ENCODE assay signal across 9 mouse cellular contexts in the genomic region with DNA sequence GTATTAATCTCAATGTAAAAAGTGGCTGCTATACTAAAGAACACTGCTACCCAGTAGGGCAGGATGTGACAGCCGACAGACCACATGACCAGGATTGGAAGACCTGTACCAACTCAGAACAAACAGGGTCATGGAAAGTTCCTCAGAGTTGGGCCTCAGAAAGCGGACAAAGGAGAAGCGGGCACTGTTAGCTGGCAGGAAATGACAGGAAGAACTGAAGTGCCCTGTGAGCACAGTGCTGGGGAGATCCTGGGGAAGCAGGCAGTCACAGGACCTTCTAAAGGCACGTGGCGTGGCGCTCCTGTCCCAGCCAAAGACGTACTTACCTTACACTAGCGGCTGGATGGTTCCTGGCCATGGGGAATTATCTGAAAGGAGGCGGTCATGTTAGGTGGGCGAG. TPM values are rescaled to one million over a fixed set of nuclear protein-coding genes. Genes with fewer than 3 reads are reported as not detected.
DNase-seq lines count a peak whose midpoint lies in the region; ATAC-seq and TF ChIP-seq lines count a peak whose summit lies in the region.
"Had no signal": no experiment of that assay in that cellular context is flagged by ENCODE, and none has a peak within 500 bp of the region (broad histone marks: within the 10 kb centered on the region; RNA-seq: fewer than 3 reads in every experiment).

No protein-coding gene starts in this region.

- no peak overlapping the region for H3K4me2 ChIP-seq in forebrain, embryonic 15.5 days (replicated peaks)
- H3K4me2 ChIP-seq in forebrain, postnatal 0 days (ENCODE audit: low read depth), result no peak overlapping the region
- no peak overlapping the region for H3K4me2 ChIP-seq in heart, embryonic 12.5 days
- no peak overlapping the region for H3K4me2 ChIP-seq in lung, embryonic 14.5 days
- H3K4me2 ChIP-seq in midbrain, embryonic 14.5 days (ENCODE audit: low read length), result no peak overlapping the region
- H3K4me2 ChIP-seq: embryonic facial prominence, embryonic 13.5 days had no signal

- no peak for DNase-seq in forebrain, postnatal 0 days
- DNase-seq in CD4-positive helper T cell, adult 2 months (ENCODE audit: low read depth, low spot score), result peak; percentile 86
- DNase-seq in lung, embryonic 14.5 days, result peak; percentile 43
- DNase-seq in cerebellum, adult 11-12 months, result no peak
- DNase-seq in midbrain, embryonic 14.5 days, result no peak
- DNase-seq in spleen, adult 12 weeks (ENCODE audit: low spot score), result no peak

- no peaks in the 10 kb centered on the region for H3K27me3 ChIP-seq in forebrain, embryonic 15.5 days
- no peaks in the 10 kb centered on the region for H3K27me3 ChIP-seq in forebrain, postnatal 0 days (ENCODE audit: insufficient read depth, low read length)
- H3K27me3 ChIP-seq in heart, embryonic 12.5 days (replicated peaks), result no peaks in the 10 kb centered on the region
- H3K27me3 ChIP-seq in lung, embryonic 14.5 days (ENCODE audit: insufficient read depth, low read length), result no peaks in the 10 kb centered on the region
- H3K27me3 ChIP-seq in midbrain, embryonic 14.5 days (ENCODE audit: control insufficient read depth, insufficient read depth, low read length), result no peaks in the 10 kb centered on the region
- H3K27me3 ChIP-seq: embryonic facial prominence, embryonic 13.5 days had no signal

- ATAC-seq in forebrain, embryonic 15.5 days (replicated peaks), result no peak
- ATAC-seq in forebrain, postnatal 0 days, result no peak
- peak; percentile 20; the same call in 1 of the 2 replicates for ATAC-seq in heart, embryonic 12.5 days (ENCODE audit: insufficient number of reproducible peaks, low FRiP score)
- ATAC-seq in lung, embryonic 14.5 days (ENCODE audit: insufficient read depth), result 0 out of 2 replicates have a peak, but pooled peaks have one; percentile 26
- no peak for ATAC-seq in midbrain, embryonic 14.5 days (ENCODE audit: low FRiP score, low TSS enrichment)

- peak overlapping the region; percentile 28; the same call in 1 of the 2 replicates for H3K27ac ChIP-seq in forebrain, embryonic 15.5 days (replicated peaks)
- no peak overlapping the region for H3K27ac ChIP-seq in forebrain, postnatal 0 days (ENCODE audit: low read depth, low read length)
- peak overlapping the region; percentile 31 for H3K27ac ChIP-seq in heart, embryonic 12.5 days (ENCODE audit: poor library complexity, severe bottlenecking)
- H3K27ac ChIP-seq in lung, embryonic 14.5 days (ENCODE audit: low read depth), result peak overlapping the region; percentile 38
- H3K27ac ChIP-seq in midbrain, embryonic 14.5 days (replicated peaks; ENCODE audit: low read depth, low read length), result no peak overlapping the region
- H3K27ac ChIP-seq: embryonic facial prominence, embryonic 13.5 days had no signal

- peaks cover 50% of the 10 kb centered on the region for H3K4me1 ChIP-seq in forebrain, embryonic 15.5 days
- peaks cover 16% of the 10 kb centered on the region for H3K4me1 ChIP-seq in forebrain, postnatal 0 days (ENCODE audit: insufficient read depth)
- H3K4me1 ChIP-seq in heart, embryonic 12.5 days (replicated peaks), result peaks cover 66% of the 10 kb centered on the region
- H3K4me1 ChIP-seq in lung, embryonic 14.5 days (ENCODE audit: insufficient read depth), result peaks cover 24% of the 10 kb centered on the region
- peaks cover 28% of the 10 kb centered on the region for H3K4me1 ChIP-seq in midbrain, embryonic 14.5 days (ENCODE audit: control insufficient read depth, insufficient read depth, low read length)

- no peak overlapping the region for H3K9ac ChIP-seq in forebrain, embryonic 15.5 days (replicated peaks)
- H3K9ac ChIP-seq in forebrain, postnatal 0 days, result no peak overlapping the region
- H3K9ac ChIP-seq in heart, embryonic 12.5 days, result no peak overlapping the region
- no peak overlapping the region for H3K9ac ChIP-seq in lung, embryonic 14.5 days
- no peak overlapping the region for H3K9ac ChIP-seq in midbrain, embryonic 14.5 days (replicated peaks; ENCODE audit: low read length)
- H3K9ac ChIP-seq: embryonic facial prominence, embryonic 13.5 days had no signal

- no peak for TF ChIP-seq CTCF in forebrain, postnatal 0 days (IDR thresholded peaks at IDR 0.05; ENCODE audit: low read depth)
- no peak for TF ChIP-seq CTCF in lung, embryonic 14.5 days (IDR thresholded peaks at IDR 0.05; ENCODE audit: low read depth)

- H3K36me3 ChIP-seq in forebrain, embryonic 15.5 days, result peaks cover 44% of the 10 kb centered on the region
- H3K36me3 ChIP-seq in forebrain, postnatal 0 days (ENCODE audit: insufficient read depth), result peaks cover 60% of the 10 kb centered on the region
- peaks cover 87% of the 10 kb centered on the region for H3K36me3 ChIP-seq in heart, embryonic 12.5 days
- H3K36me3 ChIP-seq in lung, embryonic 14.5 days (ENCODE audit: insufficient read depth), result peaks cover 94% of the 10 kb centered on the region
- H3K36me3 ChIP-seq in midbrain, embryonic 14.5 days (ENCODE audit: control insufficient read depth, insufficient read depth, low read length), result peaks cover 86% of the 10 kb centered on the region

- WGBS in forebrain, embryonic 15.5 days, result 85% methylated on average over 10 of the region's 10 CpGs
- WGBS in forebrain, postnatal 0 days, result 85% methylated on average over 10 of the region's 10 CpGs
- 78% methylated on average over 10 of the region's 10 CpGs for WGBS in heart, embryonic 12.5 days
- WGBS in lung, embryonic 14.5 days, result 67% methylated on average over 10 of the region's 10 CpGs
- WGBS in midbrain, embryonic 14.5 days, result 87% methylated on average over 10 of the region's 10 CpGs

- no peaks in the 10 kb centered on the region for H3K9me3 ChIP-seq in forebrain, embryonic 15.5 days
- no peaks in the 10 kb centered on the region for H3K9me3 ChIP-seq in forebrain, postnatal 0 days (ENCODE audit: low read length)
- H3K9me3 ChIP-seq in heart, embryonic 12.5 days (replicated peaks), result no peaks in the 10 kb centered on the region
- no peaks in the 10 kb centered on the region for H3K9me3 ChIP-seq in lung, embryonic 14.5 days (ENCODE audit: low read depth, low read length)
- no peaks in the 10 kb centered on the region for H3K9me3 ChIP-seq in midbrain, embryonic 14.5 days (ENCODE audit: control insufficient read depth, low read length)
- H3K9me3 ChIP-seq: embryonic facial prominence, embryonic 13.5 days had no signal

- no peak overlapping the region for H3K4me3 ChIP-seq in forebrain, embryonic 15.5 days
- H3K4me3 ChIP-seq in forebrain, postnatal 0 days (ENCODE audit: low read depth, low read length), result no peak overlapping the region
- no peak overlapping the region for H3K4me3 ChIP-seq in heart, embryonic 12.5 days
- no peak overlapping the region for H3K4me3 ChIP-seq in lung, embryonic 14.5 days (ENCODE audit: low read depth, low read length)
- no peak overlapping the region for H3K4me3 ChIP-seq in midbrain, embryonic 14.5 days (replicated peaks; ENCODE audit: low read depth, low read length)
- H3K4me3 ChIP-seq: embryonic facial prominence, embryonic 13.5 days had no signal

RNA-seq across cellular contexts. Expression of a gene that starts 9.8 kb away (rescaled TPM):
- 28.0 and 29.4 TPM in 2 replicates for polyA plus RNA-seq in forebrain, embryonic 15.5 days (2015; fragmentation: Nextera tagmentation; extraction: Ambion mirVana)
- 68.6 and 76.5 TPM in 2 replicates for total RNA-seq in forebrain, postnatal 0 days (2014; rRNA removed)
- 25.9 and 28.2 TPM in 2 replicates for polyA plus RNA-seq in forebrain, postnatal 0 days (2015; fragmentation: Nextera tagmentation; extraction: Ambion mirVana)
- polyA plus RNA-seq in heart, embryonic 12.5 days (2016; fragmentation: Nextera tagmentation; extraction: Ambion mirVana), result 24.1 and 24.2 TPM in 2 replicates
- 28.3 and 31.0 TPM in 2 replicates for polyA plus RNA-seq in lung, embryonic 14.5 days (2014; fragmentation: Nextera tagmentation; extraction: Ambion mirVana)
- 36.5 and 38.5 TPM in 2 replicates for polyA plus RNA-seq in midbrain, embryonic 14.5 days (2014; fragmentation: Nextera tagmentation; extraction: Ambion mirVana)

Comparison
In these comparisons a context has a peak if more than half of its experiments do, and no peak if none do; other contexts are left out.
1. H3K27ac ChIP-seq: peak in forebrain, embryonic 15.5 days (single experiment), heart, embryonic 12.5 days (single experiment) and lung, embryonic 14.5 days (single experiment); none in forebrain, postnatal 0 days (single experiment) and midbrain, embryonic 14.5 days (single experiment).
2. ATAC-seq: peak in heart, embryonic 12.5 days (single experiment) and lung, embryonic 14.5 days (single experiment); none in forebrain, embryonic 15.5 days (single experiment), forebrain, postnatal 0 days (single experiment) and midbrain, embryonic 14.5 days (single experiment).
3. DNase-seq: peak in CD4-positive helper T cell, adult 2 months (single experiment) and lung, embryonic 14.5 days (single experiment); none in forebrain, postnatal 0 days (single experiment), cerebellum, adult 11-12 months (single experiment), midbrain, embryonic 14.5 days (single experiment) and spleen, adult 12 weeks (single experiment).